Mouse (Mus musculus) limb, embryonic 13.5 days (tissue): ENCODE data around the gene Rere. TPM values are rescaled to one million over a fixed set of nuclear protein-coding genes. Genes with fewer than 3 reads are reported as not detected.

Source experiments
- ATAC-seq: fragments of 200-750 bp; cut with Nextera tagmentation; 2 replicates; pipeline ENCODE4 v1.8.0; 2017; ENCODE audit warnings: low read depth, moderate number of reproducible peaks, moderate TSS enrichment; ENCODE audit not compliant: low FRiP score
- H3K27ac ChIP-seq: fragments of 300-500 bp; sonication (generic); 2 replicates; pipeline ENCODE4 v1.5.1; 2015; ENCODE audit warnings: inconsistent platforms, mild to moderate bottlenecking, moderate library complexity
- H3K27me3 ChIP-seq: fragments of 300-500 bp; sonication (generic); 2 replicates; pipeline ENCODE4 v1.6.1; 2015; ENCODE audit warnings: mild to moderate bottlenecking, inconsistent platforms
- H3K36me3 ChIP-seq: fragments of 300-500 bp; sonication (generic); 2 replicates; pipeline ENCODE4 v1.6.1; 2015; ENCODE audit warnings: inconsistent platforms, mild to moderate bottlenecking, moderate library complexity
- H3K4me1 ChIP-seq: fragments of 300-500 bp; sonication (generic); 2 replicates; pipeline ENCODE4 v1.6.1; 2015; ENCODE audit warnings: inconsistent platforms
- H3K4me2 ChIP-seq: fragments of 300-500 bp; sonication (generic); replicated peaks from 2 replicates; pipeline ENCODE4 v1.6.1; 2015; ENCODE audit warnings: inconsistent platforms, mild to moderate bottlenecking, moderate library complexity
- H3K4me3 ChIP-seq: fragments of 300-500 bp; sonication (generic); 2 replicates; pipeline ENCODE4 v1.5.1; 2015; ENCODE audit warnings: moderate library complexity, mild to moderate bottlenecking, inconsistent platforms
- H3K9ac ChIP-seq: fragments of 300-500 bp; sonication (generic); 2 replicates; pipeline ENCODE4 v1.6.1; 2015; ENCODE audit warnings: mild to moderate bottlenecking, inconsistent platforms
- H3K9me3 ChIP-seq: fragments of 300-500 bp; sonication (generic); 2 replicates; pipeline ENCODE4 v1.6.1; 2016; ENCODE audit warnings: inconsistent platforms
- WGBS: fragments of 180-500 bp; shearing (Covaris S2); methylation state at CpG from one replicate; pipeline ENCODE4 v1.1.7; 2015; 5-methylcytosine and 5-hydroxymethylcytosine counted together
- polyA plus RNA-seq: library from polyadenylated mRNA; unstranded; fragments of >200 nt; fragmentation: Nextera tagmentation; extraction: Ambion mirVana; gene quantifications from 2 replicates; pipeline ENCODE4 v1.2.1, GENCODE M21; 2015

Rere gene
- polyA plus RNA-seq, 1 experiment from 2014 or later: 24.2 TPM

GRCm38 (mm10) chr4:150291900-150292299, 10.5 kb downstream of the Rere start:
- peaks cover 20% of the 10 kb centered on the region for H3K36me3 ChIP-seq
- H3K9me3 ChIP-seq: peaks cover 5% of the 10 kb centered on the region; the same call in 1 of the 2 replicates
- no peak for ATAC-seq
- H3K9ac ChIP-seq: no peak overlapping the region
- no peak overlapping the region for H3K27ac ChIP-seq
- WGBS: 97% methylated on average over 3 of the region's 3 CpGs
- no peak overlapping the region for H3K4me3 ChIP-seq
- no peak overlapping the region for H3K4me2 ChIP-seq
- peaks cover 18% of the 10 kb centered on the region for H3K4me1 ChIP-seq
- no peaks in the 10 kb centered on the region for H3K27me3 ChIP-seq

GRCm38 (mm10) chr4:150294870-150295269, 13.4 kb downstream of the Rere start:
- Histone ChIP-seq H3K27ac (no peak overlapping the region), H3K4me3 (no peak overlapping the region), H3K36me3 (peaks cover 20% of the 10 kb centered on the region), H3K27me3 (no peaks in the 10 kb centered on the region), H3K9me3 (peaks cover 5% of the 10 kb centered on the region; the same call in 1 of the 2 replicates), H3K4me2 (no peak overlapping the region), H3K9ac (no peak overlapping the region), H3K4me1 (no peaks in the 10 kb centered on the region)
- no peak for ATAC-seq
- WGBS: 91% methylated on average over 7 of the region's 7 CpGs

DNA sequence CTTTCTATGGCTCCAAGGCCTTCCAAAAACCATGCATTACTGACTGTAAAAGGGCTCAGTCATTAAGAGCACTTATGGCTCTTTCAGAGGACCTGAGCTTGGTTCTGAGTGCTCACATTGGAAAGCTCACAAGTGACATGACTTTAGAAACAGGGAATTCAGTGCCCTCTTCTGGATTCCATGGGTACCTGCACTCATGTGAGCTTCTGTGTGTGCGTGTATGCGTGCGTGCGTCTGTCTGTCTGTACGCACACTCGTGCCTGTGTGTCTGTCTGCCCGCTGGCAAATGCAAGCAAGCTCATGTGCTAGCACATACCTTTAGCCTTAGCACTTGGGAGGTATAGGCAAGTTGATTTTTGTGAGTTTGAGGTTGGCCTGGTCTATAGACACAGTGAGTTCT, 14.5 kb downstream of the Rere start:
- Histone ChIP-seq H3K36me3 (peaks cover 14% of the 10 kb centered on the region), H3K9me3 (peaks cover 5% of the 10 kb centered on the region; the same call in 1 of the 2 replicates), H3K4me2 (no peak overlapping the region), H3K9ac (no peak overlapping the region), H3K4me3 (no peak overlapping the region), H3K27me3 (no peaks in the 10 kb centered on the region), H3K27ac (no peak overlapping the region), H3K4me1 (no peaks in the 10 kb centered on the region)
- ATAC-seq: no peak
- WGBS: 96% methylated on average over 7 of the region's 7 CpGs

GRCm38 (mm10) chr4:150302726-150303125, 21.3 kb downstream of the Rere start:
- ATAC-seq: no peak
- Histone ChIP-seq H3K4me3 (no peak overlapping the region), H3K36me3 (no peaks in the 10 kb centered on the region), H3K27ac (no peak overlapping the region), H3K4me1 (peaks cover 20% of the 10 kb centered on the region), H3K9ac (no peak overlapping the region), H3K9me3 (no peaks in the 10 kb centered on the region), H3K27me3 (no peaks in the 10 kb centered on the region), H3K4me2 (no peak overlapping the region)
- 88% methylated on average over 8 of the region's 8 CpGs for WGBS

DNA sequence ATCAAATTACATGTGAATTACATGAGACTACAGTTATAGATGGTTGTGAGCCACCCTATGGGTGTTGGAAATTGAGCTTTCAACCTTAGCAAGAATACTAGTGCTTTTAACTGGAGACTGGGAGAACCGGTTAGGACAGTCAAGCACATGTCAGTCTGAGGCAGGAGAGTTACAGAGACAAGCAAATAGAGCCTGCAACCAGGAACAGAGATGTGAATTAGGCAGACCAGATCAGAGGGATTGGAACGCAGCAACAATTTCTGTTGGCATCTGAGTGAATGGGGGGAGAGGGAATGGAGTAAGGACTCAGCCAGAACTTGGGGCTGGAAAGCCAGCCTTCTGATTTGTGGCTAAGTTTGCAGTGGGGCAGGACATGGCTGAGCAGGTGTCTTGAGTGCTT, 25.3 kb downstream of the Rere start:
- ATAC-seq: no peak
- WGBS: 55% methylated on average over 2 of the region's 2 CpGs
- no peaks in the 10 kb centered on the region for H3K9me3 ChIP-seq
- H3K4me1 ChIP-seq: peaks cover 24% of the 10 kb centered on the region
- no peaks in the 10 kb centered on the region for H3K36me3 ChIP-seq
- H3K27me3 ChIP-seq: no peaks in the 10 kb centered on the region
- no peak overlapping the region for H3K4me3 ChIP-seq
- H3K9ac ChIP-seq: no peak overlapping the region
- H3K27ac ChIP-seq: no peak overlapping the region; the same call in 1 of the 2 replicates
- H3K4me2 ChIP-seq: no peak overlapping the region

GRCm38 (mm10) chr4:150307226-150307625, 25.8 kb downstream of the Rere start:
- ATAC-seq: no peak
- no peaks in the 10 kb centered on the region for H3K36me3 ChIP-seq
- H3K4me1 ChIP-seq: peaks cover 24% of the 10 kb centered on the region
- H3K27ac ChIP-seq: no peak overlapping the region
- no peak overlapping the region for H3K9ac ChIP-seq
- no peak overlapping the region for H3K4me2 ChIP-seq
- no peak overlapping the region for H3K4me3 ChIP-seq
- WGBS: 88% methylated on average over 1 of the region's 1 CpGs
- H3K9me3 ChIP-seq: no peaks in the 10 kb centered on the region
- H3K27me3 ChIP-seq: no peaks in the 10 kb centered on the region

- Histone ChIP-seq H3K27ac (no peak overlapping the region), H3K9me3 (no peaks in the 10 kb centered on the region), H3K9ac (no peak overlapping the region), H3K4me1 (peaks cover 14% of the 10 kb centered on the region), H3K27me3 (no peaks in the 10 kb centered on the region), H3K36me3 (no peaks in the 10 kb centered on the region), H3K4me2 (no peak overlapping the region), H3K4me3 (no peak overlapping the region)
- ATAC-seq: no peak
- 90% methylated on average over 2 of the region's 2 CpGs for WGBS
Observed at GRCm38 (mm10) chr4:150311431-150311830, 30.0 kb downstream of the Rere start.

- H3K4me3 ChIP-seq: no peak overlapping the region
- no peak overlapping the region for H3K27ac ChIP-seq
- ATAC-seq: no peak
- H3K4me1 ChIP-seq: peaks cover 14% of the 10 kb centered on the region
- H3K4me2 ChIP-seq: no peak overlapping the region
- WGBS: 74% methylated on average over 2 of the region's 2 CpGs
- H3K9ac ChIP-seq: no peak overlapping the region
- no peaks in the 10 kb centered on the region for H3K9me3 ChIP-seq
- no peaks in the 10 kb centered on the region for H3K36me3 ChIP-seq
- H3K27me3 ChIP-seq: no peaks in the 10 kb centered on the region
Observed at GRCm38 (mm10) chr4:150312646-150313045, 31.2 kb downstream of the Rere start.

- Histone ChIP-seq H3K27ac (no peak overlapping the region), H3K36me3 (no peaks in the 10 kb centered on the region), H3K9ac (no peak overlapping the region), H3K9me3 (no peaks in the 10 kb centered on the region), H3K4me3 (no peak overlapping the region), H3K27me3 (no peaks in the 10 kb centered on the region), H3K4me2 (no peak overlapping the region), H3K4me1 (peaks cover 9% of the 10 kb centered on the region)
- ATAC-seq: no peak
- WGBS: 96% methylated on average over 19 of the region's 19 CpGs
Observed at GRCm38 (mm10) chr4:150315301-150315700, 33.9 kb downstream of the Rere start.

- no peaks in the 10 kb centered on the region for H3K9me3 ChIP-seq
- H3K27ac ChIP-seq: no peak overlapping the region
- H3K36me3 ChIP-seq: no peaks in the 10 kb centered on the region
- H3K4me1 ChIP-seq: peaks cover 9% of the 10 kb centered on the region
- 93% methylated on average over 1 of the region's 1 CpGs for whole genome bisulfite sequencing
- H3K4me3 ChIP-seq: no peak overlapping the region
- H3K9ac ChIP-seq: no peak overlapping the region
- no peak for ATAC-seq
- no peaks in the 10 kb centered on the region for H3K27me3 ChIP-seq
- no peak overlapping the region for H3K4me2 ChIP-seq
Observed at GRCm38 (mm10) chr4:150316546-150316945, 35.1 kb downstream of the Rere start.

GRCm38 (mm10) chr4:150325046-150325801, 43.8 kb downstream of the Rere start:
- H3K9me3 ChIP-seq: no peaks in the 10 kb centered on the region
- H3K27ac ChIP-seq: no peak overlapping the region
- H3K9ac ChIP-seq: no peak overlapping the region
- H3K4me2 ChIP-seq: no peak overlapping the region
- H3K4me3 ChIP-seq: no peak overlapping the region
- no peaks in the 10 kb centered on the region for H3K27me3 ChIP-seq
- WGBS: 93% methylated on average over 3 of the region's 3 CpGs
- peaks cover 3% of the 10 kb centered on the region; the same call in 1 of the 2 replicates for H3K36me3 ChIP-seq
- H3K4me1 ChIP-seq: peaks cover 14% of the 10 kb centered on the region
- ATAC-seq: no peak

DNA sequence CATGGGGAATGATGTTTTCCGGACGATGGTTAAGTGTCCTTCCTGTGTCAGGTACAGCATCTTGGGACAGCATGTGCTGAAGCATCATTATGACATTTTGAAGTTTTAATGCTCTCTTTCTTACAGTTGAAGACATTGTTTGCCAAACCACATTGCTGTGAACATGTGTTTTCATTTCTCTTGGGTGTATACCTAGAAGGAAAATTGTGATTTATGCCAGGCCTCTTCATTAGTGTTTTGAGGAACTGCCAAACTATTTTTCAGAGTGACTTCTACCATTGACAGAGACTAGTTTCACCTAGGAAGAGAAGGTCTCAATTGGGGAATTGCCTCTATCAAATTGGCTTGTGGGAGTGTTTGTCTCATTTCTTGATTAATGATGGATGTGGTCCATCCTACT, 44.6 kb downstream of the Rere start:
- Histone ChIP-seq H3K27me3 (no peaks in the 10 kb centered on the region), H3K4me2 (no peak overlapping the region), H3K27ac (no peak overlapping the region), H3K4me1 (peaks cover 14% of the 10 kb centered on the region), H3K9ac (no peak overlapping the region), H3K4me3 (no peak overlapping the region), H3K36me3 (peaks cover 5% of the 10 kb centered on the region; the same call in 1 of the 2 replicates), H3K9me3 (no peaks in the 10 kb centered on the region)
- ATAC-seq: no peak
- 73% methylated on average over 2 of the region's 2 CpGs for WGBS

- Histone ChIP-seq H3K4me1 (peaks cover 14% of the 10 kb centered on the region), H3K4me2 (no peak overlapping the region), H3K4me3 (no peak overlapping the region), H3K27me3 (no peaks in the 10 kb centered on the region), H3K36me3 (peaks cover 5% of the 10 kb centered on the region; the same call in 1 of the 2 replicates), H3K27ac (no peak overlapping the region), H3K9ac (no peak overlapping the region), H3K9me3 (no peaks in the 10 kb centered on the region)
- ATAC-seq: no peak
- WGBS: 72% methylated on average over 4 of the region's 4 CpGs
Observed at GRCm38 (mm10) chr4:150327476-150327875, 46.0 kb downstream of the Rere start.
